Mouse (Mus musculus) lung, postnatal 14 days (tissue): ENCODE measurements around the gene Bbs9.
"Not testable (repeated sequence)": the region's sequence is repeated elsewhere in the genome, so short reads cannot be mapped to it uniquely, and the experiment has no call there.

ENCODE experiments used
- DNase-seq: peaks from one replicate; pipeline ENCODE4 v3.0.0; 2021

Bbs9 gene

DNA sequence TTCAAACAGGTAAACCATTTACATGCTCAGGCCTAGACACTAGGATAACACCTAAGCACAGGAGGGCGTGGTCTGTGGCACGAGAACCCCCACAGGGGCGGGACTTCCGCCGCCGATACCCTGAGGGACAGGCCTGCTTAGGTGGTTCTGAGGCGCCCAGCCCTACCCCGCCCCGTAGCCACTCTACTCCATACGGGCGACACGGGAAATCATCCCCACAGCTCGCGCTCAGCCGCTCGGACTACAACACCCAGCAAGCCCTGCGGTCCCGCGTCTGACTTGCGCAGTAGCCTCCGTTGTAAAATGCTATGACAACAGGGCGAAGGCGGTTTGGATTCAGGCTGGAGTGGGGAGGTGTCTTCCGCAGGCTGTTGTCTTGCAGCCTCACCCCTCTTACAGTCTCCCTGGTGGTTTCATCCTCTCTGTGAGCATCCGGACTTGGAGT is at the start of gene Bbs9:
Gene Bbs9 (plus strand): TSS at position 292 of the 445 bp plus-strand sequence.
- DNase-seq = peak; percentile 91

GRCm38 (mm10) chr9:22428028-22428665 is 47.4 kb upstream of the Bbs9 start:
- no peak for DNase-seq

DNA sequence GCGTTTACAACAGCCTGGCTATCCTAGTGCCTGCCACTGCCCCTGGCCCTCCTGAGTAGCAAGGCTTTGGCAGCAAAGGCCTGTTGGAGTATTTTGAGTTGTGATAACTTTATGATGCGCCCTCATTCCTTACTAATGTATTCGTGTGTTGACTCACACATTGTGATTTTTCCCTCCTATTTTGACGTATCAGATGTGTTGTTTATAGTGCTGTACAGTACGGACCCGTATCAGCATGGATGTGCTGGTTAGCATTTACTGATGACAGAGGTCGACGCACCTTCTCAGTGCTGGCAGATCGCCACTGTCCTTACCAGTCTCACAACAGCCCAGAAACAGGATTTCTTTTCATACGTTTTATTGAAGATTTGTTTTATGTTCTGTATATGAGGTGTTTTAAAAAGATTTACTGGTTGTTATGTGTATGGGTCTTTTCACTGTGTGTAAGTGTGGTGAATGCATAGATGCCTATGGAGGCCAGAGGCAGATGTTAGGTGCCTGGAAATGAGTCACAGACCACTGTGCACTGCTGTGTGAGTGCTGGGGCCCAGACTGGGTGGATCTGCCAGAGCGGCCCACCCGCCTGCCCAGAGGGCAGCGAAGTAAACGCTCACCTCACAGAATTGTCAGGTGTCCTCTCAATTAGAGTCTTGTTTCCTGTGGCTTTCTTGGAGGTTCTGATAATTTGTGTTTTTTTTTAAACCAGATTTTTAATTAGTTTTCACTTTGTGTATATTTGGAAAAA is 46.7 kb upstream of the Bbs9 start:
- no peak for DNase-seq

GRCm38 (mm10) chr9:22429533-22430241 is 45.8 kb upstream of the Bbs9 start:
- peak; percentile 9 for DNase-seq

DNA sequence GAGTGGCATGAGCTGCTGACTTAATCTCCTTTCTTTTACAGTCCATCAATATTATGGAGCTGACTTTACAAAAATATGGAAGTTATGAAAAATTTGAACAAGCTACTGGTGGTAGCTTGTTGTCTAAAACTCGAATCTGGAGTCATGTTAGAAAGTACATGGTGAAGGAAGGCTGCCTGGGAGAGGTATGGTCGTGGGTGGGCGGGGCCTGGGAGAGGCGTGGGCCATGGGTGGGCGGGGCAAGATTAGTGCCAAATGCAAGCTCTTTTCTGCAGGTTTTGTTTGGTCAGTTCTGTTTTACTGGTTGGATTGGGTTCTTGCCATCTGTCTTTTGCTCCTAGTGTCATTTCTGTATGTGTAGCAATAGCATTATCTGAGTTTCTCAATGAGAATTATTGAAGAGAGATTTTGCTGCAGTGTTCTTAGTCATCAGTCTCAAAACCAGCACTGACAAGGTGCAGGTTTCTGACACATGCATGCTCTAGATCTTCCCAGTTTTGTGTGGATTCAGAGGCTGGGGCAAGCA is 45.1 kb upstream of the Bbs9 start:
- DNase-seq = no peak

DNA sequence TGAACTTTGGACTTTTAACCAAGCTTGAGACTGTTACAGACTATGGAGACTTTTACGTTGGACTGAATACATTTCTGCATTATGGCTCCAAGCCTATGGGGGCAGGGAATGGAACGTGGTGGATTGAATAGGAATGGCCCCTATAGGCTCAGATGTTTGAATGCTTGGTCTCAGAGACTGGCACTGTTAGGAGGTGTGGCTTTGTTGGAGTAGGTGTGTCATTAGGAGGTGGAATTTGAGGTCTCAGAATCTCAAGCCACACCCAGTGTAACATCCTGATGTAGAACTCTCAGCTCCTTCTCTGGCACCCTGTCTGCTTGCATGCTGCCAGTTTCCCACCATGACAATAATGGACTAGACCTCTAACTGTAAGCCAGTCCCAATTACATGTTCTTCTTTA is 42.3 kb upstream of the Bbs9 start:
- no peak for DNase-seq

GRCm38 (mm10) chr9:22434101-22434500 is 41.4 kb upstream of the Bbs9 start:
- DNase-seq = no peak

GRCm38 (mm10) chr9:22438826-22439225 is 36.7 kb upstream of the Bbs9 start:
- DNase-seq = no peak

- no peak for DNase-seq
Measured at GRCm38 (mm10) chr9:22443157-22443556, 32.4 kb upstream of the Bbs9 start.

GRCm38 (mm10) chr9:22445123-22445522 is 30.4 kb upstream of the Bbs9 start:
- DNase-seq = no peak

GRCm38 (mm10) chr9:22447213-22447612 is 28.3 kb upstream of the Bbs9 start:
- DNase-seq = no peak

DNA sequence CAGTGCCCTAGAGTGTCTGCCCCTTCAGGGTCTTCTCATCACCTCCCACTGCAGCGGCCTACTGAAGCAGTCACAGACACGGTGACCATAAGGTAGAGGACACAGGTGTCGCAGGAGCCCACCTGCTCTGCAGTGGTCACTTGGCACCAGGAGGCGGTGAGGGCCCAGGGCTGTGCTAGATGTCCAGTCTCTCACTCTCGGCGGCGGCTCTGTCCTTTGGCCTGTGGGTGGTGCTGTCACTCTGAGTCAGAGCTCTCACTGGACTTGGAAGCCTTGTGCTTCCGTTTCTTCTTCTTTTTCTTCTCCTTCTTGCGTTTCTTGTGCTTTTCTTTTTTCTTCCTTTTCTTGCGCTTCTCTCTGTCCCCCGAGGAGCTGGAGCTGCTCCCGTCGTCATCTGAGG is 27.1 kb upstream of the Bbs9 start:
- no peak for DNase-seq

GRCm38 (mm10) chr9:22449209-22449608 is 26.3 kb upstream of the Bbs9 start:
- DNase-seq = no peak

DNA sequence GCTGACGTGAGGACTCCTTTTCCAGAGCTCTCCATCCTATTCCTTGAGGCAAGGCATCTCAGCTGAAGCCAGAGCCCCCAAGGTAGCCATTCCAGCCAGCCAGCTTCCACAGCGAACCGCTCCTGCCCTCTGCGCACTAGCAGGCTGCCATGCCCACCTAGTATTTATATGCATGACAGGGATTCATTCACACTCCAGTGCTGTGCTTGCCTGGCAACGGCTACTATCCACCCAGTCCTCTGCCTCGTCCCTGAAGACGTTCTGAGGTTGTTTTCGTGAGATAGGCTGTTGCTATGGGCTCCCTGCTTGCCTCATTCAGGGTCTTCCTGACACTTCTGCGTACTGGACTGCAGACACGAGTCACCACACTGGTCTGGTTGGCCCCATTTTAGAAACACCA is 22.8 kb upstream of the Bbs9 start:
- no peak for DNase-seq

DNA sequence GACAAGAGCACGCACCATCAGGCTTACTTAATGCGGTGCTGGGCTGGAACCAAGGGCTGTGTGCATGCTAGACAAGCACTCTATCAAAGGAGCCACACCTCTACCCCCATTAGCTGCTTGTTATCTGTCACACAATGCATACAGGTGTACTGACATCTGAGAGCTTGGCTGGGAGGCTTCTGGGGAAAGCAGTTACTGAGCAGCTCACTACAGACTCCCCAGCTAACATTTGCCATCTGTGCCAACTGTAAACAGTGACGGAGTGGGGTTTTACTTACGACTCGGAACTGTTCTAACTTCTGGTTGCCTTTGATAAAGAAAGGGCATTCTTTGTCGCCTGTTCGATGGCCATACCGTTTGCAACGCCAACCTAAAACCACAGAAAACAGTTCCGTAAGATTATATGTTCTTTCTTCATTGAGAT is 22.0 kb upstream of the Bbs9 start:
- no peak for DNase-seq

DNA sequence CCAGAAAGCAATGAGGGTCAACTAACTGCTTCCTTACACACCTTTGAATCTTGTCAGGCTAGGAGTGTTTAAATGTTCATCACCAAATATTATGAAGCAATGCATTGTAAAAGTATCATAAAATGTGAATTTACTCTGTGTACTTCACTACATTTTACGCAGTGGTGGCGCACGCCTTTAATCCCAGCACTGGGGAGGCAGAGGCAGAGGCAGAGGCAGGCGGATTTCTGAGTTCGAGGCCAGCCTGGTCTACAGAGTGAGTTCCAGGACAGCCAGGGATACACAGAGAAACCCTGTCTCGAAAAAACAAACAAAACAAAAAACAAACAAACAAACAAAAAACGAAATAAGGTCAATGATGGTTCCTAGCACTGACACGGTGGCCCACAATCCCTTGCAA is 21.5 kb upstream of the Bbs9 start, which contains the start of gene Gm17545:
Gene Gm17545 (plus strand): TSS at position 301 of the 400 bp plus-strand sequence.
- DNase-seq = not testable (repeated sequence)

DNA sequence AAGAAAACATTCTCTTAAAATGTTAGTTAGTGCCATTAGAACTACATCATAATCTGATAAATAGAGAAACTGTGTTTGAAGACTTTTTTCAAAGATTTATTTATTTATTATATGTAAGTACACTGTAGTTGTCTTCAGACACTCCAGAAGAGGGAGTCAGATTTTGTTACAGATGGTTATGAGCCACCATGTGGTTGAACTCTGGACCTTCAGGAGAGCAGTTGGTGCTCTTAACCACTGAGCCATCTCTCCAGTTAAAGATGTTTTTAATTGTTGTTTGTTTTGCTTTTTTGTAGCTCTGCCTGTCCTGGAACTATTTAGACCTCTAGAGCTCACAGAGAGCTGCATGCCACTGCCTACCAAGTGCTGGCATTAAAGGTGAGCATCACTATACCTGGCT is 20.5 kb upstream of the Bbs9 start:
- no peak for DNase-seq

GRCm38 (mm10) chr9:22457142-22457835 is 18.2 kb upstream of the Bbs9 start:
- no peak for DNase-seq

GRCm38 (mm10) chr9:22461946-22462345 is 13.6 kb upstream of the Bbs9 start:
- peak; percentile 21 for DNase-seq

DNA sequence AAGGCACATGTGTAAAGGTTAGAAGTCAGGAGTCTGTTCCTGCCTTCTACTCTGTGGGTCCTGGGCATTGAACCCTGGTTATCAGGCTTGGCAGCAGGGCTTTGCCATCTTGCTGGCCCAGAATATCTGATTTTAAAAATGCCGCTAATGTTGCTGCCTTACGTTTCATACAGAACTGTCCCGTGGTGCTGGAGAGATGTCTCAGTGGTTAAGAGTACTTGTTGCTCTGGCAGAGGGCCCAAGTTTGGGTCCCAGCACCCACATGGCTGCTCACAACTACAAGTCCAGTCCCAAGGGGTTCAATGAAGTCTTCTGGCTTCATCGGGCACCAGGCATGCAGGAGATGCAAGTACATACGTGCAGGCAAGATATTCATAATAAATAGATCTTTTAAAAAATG is 9.3 kb upstream of the Bbs9 start:
- DNase-seq = no peak

GRCm38 (mm10) chr9:22467371-22468169 is 7.9 kb upstream of the Bbs9 start:
- peak; percentile 37 for DNase-seq
